Mouse (Mus musculus): ENCODE results near the gene Fbxo22.

The Fbxo22 gene

GRCm38 (mm10) chr9:55264356-55265302, 55.9 kb downstream of the Fbxo22 start:
- in situ Hi-C loops (cut with MboI; ENCODE audit: low pct_unique_long_range_greater_than_20kb in 1 of 2, low sequenced_read_pairs in 2 of 2, unreplicated experiment in 1 of 2) = no loop called here

DNA sequence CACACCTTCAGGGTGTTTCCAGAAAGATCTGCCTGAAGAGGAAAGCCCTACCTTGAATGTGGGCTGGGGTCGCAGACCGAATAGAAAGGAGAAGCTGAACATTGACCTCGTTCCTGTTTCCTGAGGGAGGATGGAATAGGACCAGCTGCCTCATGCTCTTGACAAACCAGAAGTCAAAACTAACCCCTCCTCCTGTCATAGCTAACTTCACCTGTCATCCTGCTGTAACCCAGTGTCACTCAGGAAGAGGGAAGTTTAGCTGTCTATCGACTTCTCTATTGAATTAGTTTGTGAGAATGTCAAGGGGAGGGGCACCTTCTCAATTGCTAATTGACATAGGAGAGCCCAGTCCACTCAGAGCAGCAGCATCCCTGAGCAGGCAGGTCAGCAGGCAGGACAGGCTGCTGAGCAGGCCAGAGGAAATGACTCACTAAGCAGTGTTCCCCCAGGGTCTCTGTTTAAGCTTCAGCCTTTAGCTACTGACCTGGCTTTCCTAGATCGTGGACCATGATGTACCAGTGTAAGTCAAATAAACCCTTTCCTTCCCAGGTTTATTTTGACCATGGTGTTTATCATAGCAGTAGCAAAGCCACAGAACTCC, 63.3 kb downstream of the Fbxo22 start:
- in situ Hi-C loops (cut with MboI; ENCODE audit: low pct_unique_long_range_greater_than_20kb in 1 of 2, low sequenced_read_pairs in 2 of 2, unreplicated experiment in 1 of 2) = no loop called here

- in situ Hi-C loops (cut with MboI; ENCODE audit: low pct_unique_long_range_greater_than_20kb in 1 of 2, low sequenced_read_pairs in 2 of 2, unreplicated experiment in 1 of 2) = no loop called here
These were observed 65.2 kb downstream of the Fbxo22 start for GRCm38 (mm10) chr9:55273906-55274305.
